Mouse (Mus musculus) bone marrow macrophage, adult 2 months (primary cell): Measurements from ENCODE around the gene Col4a1. TPM values are rescaled to one million over a fixed set of nuclear protein-coding genes. Genes with fewer than 3 reads are reported as not detected.

Experiments
- H3K27ac ChIP-seq: 2 replicates; pipeline ENCODE4 v1.5.1; 2012; ENCODE audit warnings: low read depth, low read length; ENCODE audit not compliant: insufficient read depth
- H3K4me1 ChIP-seq: 2 replicates; pipeline ENCODE4 v1.6.1; 2012; ENCODE audit warnings: low read length; ENCODE audit not compliant: control insufficient read depth, insufficient read depth
- H3K4me3 ChIP-seq: 2 replicates; pipeline ENCODE4 v1.5.1; 2012; ENCODE audit warnings: mild to moderate bottlenecking, low read length, moderate library complexity; ENCODE audit not compliant: insufficient read depth
- CTCF ChIP-seq: IDR thresholded peaks from 2 replicates; pipeline ENCODE4 v1.5.1; 2012; ENCODE audit warnings: low read depth, mild to moderate bottlenecking, low read length, moderate library complexity
- POLR2A ChIP-seq: IDR thresholded peaks from 2 replicates; pipeline ENCODE4 v1.6.1; 2012; ENCODE audit warnings: mild to moderate bottlenecking, low read depth, low read length, borderline replicate concordance
- polyA plus RNA-seq: library from polyadenylated mRNA; stranded (reverse); fragments of >200 nt; gene quantifications from 2 replicates; pipeline ENCODE4 v1.2.4, GENCODE M21; 2012; ENCODE audit not compliant: missing spikeins, insufficient read depth, insufficient read length

Gene Col4a1
- polyA plus RNA-seq, 1 experiment: 7.2 TPM

- Histone ChIP-seq H3K27ac (no peak overlapping the region), H3K4me3 (no peak overlapping the region), H3K4me1 (no peaks in the 10 kb centered on the region)
- TF ChIP-seq CTCF: no peak
- TF ChIP-seq POLR2A: no peak
These were observed 2.7 kb upstream of the Col4a1 start for GRCm38 (mm10) chr8:11315179-11315943.

- Histone ChIP-seq H3K27ac (no peak overlapping the region), H3K4me3 (no peak overlapping the region), H3K4me1 (no peaks in the 10 kb centered on the region)
- TF ChIP-seq POLR2A (no peak), CTCF (no peak)
These were observed 2.0 kb upstream of the Col4a1 start for GRCm38 (mm10) chr8:11314613-11315012.

- peak overlapping the region; percentile 38 for H3K4me3 ChIP-seq
- no peak overlapping the region for H3K27ac ChIP-seq
- no peaks in the 10 kb centered on the region for H3K4me1 ChIP-seq
- TF ChIP-seq CTCF (no peak), POLR2A (no peak)
These were observed 818 bp upstream of the Col4a1 start for GRCm38 (mm10) chr8:11313176-11314111.

- Histone ChIP-seq H3K27ac (no peak overlapping the region), H3K4me1 (no peaks in the 10 kb centered on the region), H3K4me3 (peak overlapping the region; percentile 38)
- TF ChIP-seq POLR2A: no peak
- TF ChIP-seq CTCF: no peak
These were observed 811 bp downstream of the Col4a1 start for GRCm38 (mm10) chr8:11311681-11312348.

- no peaks in the 10 kb centered on the region for H3K4me1 ChIP-seq
- no peak overlapping the region for H3K4me3 ChIP-seq
- TF ChIP-seq CTCF (no peak), POLR2A (no peak)
- no peak overlapping the region for H3K27ac ChIP-seq
These were observed 2.6 kb downstream of the Col4a1 start for GRCm38 (mm10) chr8:11310049-11310448.

- H3K27ac ChIP-seq: no peak overlapping the region
- TF ChIP-seq POLR2A: no peak
- TF ChIP-seq CTCF: no peak
- no peak overlapping the region for H3K4me3 ChIP-seq
- H3K4me1 ChIP-seq: no peaks in the 10 kb centered on the region
These were observed 3.4 kb downstream of the Col4a1 start for GRCm38 (mm10) chr8:11309226-11309625.

- TF ChIP-seq POLR2A: no peak
- no peak for TF ChIP-seq CTCF
- no peak overlapping the region for H3K4me3 ChIP-seq
These were observed 4.0 kb downstream of the Col4a1 start for GRCm38 (mm10) chr8:11308570-11308998.

GRCm38 (mm10) chr8:11307451-11307850 lies 5.2 kb downstream of the Col4a1 start:
- no peak for TF ChIP-seq CTCF
- Histone ChIP-seq H3K4me3 (no peak overlapping the region), H3K27ac (no peak overlapping the region), H3K4me1 (no peaks in the 10 kb centered on the region)

More at GRCm38 (mm10) chr8:11308570-11308998, 4.0 kb downstream of the Col4a1 start:
- Histone ChIP-seq H3K27ac (no peak overlapping the region), H3K4me1 (no peaks in the 10 kb centered on the region)

GRCm38 (mm10) chr8:11305539-11305938 lies 7.1 kb downstream of the Col4a1 start:
- Histone ChIP-seq H3K27ac (no peak overlapping the region), H3K4me3 (no peak overlapping the region)

More at GRCm38 (mm10) chr8:11305539-11305938, 7.1 kb downstream of the Col4a1 start:
- TF ChIP-seq POLR2A (no peak), CTCF (no peak)
- no peaks in the 10 kb centered on the region for H3K4me1 ChIP-seq
